Mouse (Mus musculus): ENCODE measurements around the gene Icam4.

Gene Icam4

DNA sequence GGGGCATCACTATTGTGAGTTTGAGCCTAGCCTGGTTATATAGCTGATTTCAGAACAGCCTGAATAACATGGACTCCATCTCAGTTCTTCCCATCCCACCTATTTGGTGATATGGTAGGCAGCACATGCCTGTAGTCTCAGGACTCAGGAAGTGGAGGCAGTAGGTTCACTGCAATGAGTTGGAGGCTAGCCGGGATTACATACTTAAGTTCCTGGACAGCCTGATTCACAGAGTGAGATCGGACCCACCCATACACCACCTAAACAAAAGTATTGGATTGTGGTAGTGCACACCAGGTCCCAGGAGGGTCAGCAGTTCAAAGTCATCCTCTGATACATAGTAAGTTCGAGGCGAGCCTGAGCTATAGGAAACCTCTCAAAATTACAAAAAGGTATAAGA lies 43.5 kb downstream of the Icam4 start:
- in situ Hi-C loops (cut with MboI; ENCODE audit: low pct_unique_long_range_greater_than_20kb in 1 of 2, low sequenced_read_pairs in 2 of 2, unreplicated experiment in 1 of 2), result no loop called here

DNA sequence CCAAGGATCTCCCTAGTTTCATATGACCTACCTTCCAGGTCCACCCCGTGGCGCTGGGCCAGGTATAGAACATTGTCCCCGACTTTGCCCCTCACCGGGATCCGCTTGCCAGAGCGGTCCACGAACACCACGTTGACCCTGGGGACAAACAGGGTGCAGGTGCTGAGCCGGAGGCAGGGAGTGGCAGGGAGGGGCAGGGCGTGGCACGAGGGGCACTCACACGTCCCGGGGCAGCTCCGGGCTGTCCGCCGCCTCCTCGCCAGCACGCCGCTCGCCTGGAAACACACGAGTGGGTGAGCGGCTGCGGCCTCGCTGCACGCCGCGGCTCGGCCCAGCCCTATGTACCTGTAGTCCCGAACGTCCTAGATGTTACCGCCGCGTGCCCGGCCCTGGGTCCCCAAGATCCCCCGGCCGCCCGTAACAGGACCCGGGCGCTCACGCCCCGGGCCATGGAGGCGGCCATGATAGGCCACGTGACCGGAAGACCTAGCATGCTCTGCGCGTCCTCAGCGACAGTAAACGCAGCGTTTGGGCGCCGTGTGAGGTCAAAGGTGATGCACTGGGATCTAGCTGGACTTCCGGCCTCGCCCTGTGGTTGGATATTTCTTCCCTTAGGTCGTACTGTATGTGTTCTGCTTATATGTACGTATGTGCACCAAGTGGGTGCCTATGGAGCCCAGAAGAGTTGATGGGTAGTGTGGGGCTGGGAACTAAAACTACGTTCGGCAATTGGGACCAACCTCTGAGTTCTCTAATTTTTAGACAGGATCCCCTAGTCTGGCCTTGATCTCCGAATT lies 44.1 kb downstream of the Icam4 start, which contains the start of the genes Gm49373 and Fdx1l:
Gene Gm49373 (minus strand): TSS at position 53 of the 797 bp plus-strand sequence.
Gene Fdx1l (minus strand): TSS at position 571 of the 797 bp plus-strand sequence.
- in situ Hi-C loops (cut with MboI; ENCODE audit: low pct_unique_long_range_greater_than_20kb in 1 of 2, low sequenced_read_pairs in 2 of 2, unreplicated experiment in 1 of 2), result no loop called here

DNA sequence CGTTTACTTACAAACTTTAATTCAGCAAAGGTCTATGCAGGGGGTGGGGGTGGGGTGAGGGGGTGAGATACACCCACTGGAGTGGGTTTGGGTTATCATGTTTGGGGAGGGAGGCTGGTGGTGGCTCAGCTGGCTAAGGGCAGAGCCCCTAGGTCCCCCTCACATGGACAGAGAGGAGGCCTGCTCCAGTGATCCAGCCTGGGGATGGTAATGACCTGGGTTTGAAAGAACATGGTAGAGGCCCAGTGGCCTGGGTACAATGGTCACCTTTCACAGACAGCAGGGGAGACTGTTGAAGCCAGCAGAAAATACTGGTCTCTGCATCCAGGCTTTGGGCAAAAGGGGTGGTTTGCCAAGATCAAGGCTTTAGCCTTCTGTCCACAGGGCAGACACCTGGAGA lies 45.0 kb downstream of the Icam4 start:
- in situ Hi-C loops (cut with MboI; ENCODE audit: low pct_unique_long_range_greater_than_20kb in 1 of 2, low sequenced_read_pairs in 2 of 2, unreplicated experiment in 1 of 2), result no loop called here

DNA sequence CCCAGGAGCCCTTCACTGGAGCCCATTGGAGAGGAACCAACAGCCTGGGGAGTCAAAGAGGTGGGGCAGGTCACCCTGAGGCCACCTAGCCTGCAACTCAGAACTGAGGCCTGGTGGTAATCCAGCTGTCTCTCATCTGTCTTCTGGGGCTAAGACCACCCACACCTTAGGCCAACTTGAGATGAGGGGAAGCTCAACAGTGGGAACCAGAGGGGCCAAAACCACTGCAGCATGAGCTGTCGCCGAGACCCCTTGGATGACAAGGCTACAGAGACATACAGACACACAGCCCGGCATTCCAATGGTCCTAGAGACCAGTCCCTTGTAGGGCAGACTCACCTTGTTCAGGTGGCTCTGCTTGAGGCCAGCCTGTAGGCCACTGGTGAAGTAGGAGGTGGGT lies 46.5 kb downstream of the Icam4 start:
- in situ Hi-C loops (cut with MboI; ENCODE audit: low pct_unique_long_range_greater_than_20kb in 1 of 2, low sequenced_read_pairs in 2 of 2, unreplicated experiment in 1 of 2), result no loop called here

All from mouse embryonic stem cell (cell line).